Mouse (Mus musculus) liver, adult 2 months (tissue): ENCODE data around the gene Rln3. TPM values are rescaled to one million over a fixed set of nuclear protein-coding genes. Genes with fewer than 3 reads are reported as not detected.

ENCODE experiments used
- DNase-seq: peaks from one replicate; pipeline ENCODE4 v3.0.0-alpha.2; 2011; ENCODE audit warnings: low read depth, low spot score; ENCODE audit errors: extremely low read depth
- H3K27ac ChIP-seq: fragments of 200-500 bp; replicated peaks from 2 replicates; pipeline ENCODE4 v1.5.1; 2012; ENCODE audit warnings: low read depth, mild to moderate bottlenecking, control low read depth, inconsistent platforms, low read length; ENCODE audit not compliant: insufficient read depth
- H3K27me3 ChIP-seq: fragments of 200-500 bp; 2 replicates; pipeline ENCODE4 v1.6.1; 2012; ENCODE audit warnings: mild to moderate bottlenecking, moderate library complexity, low read length, inconsistent platforms; ENCODE audit not compliant: control insufficient read depth, insufficient read depth
- H3K36me3 ChIP-seq: fragments of 200-500 bp; 2 replicates; pipeline ENCODE4 v1.6.1; 2012; ENCODE audit warnings: low read length, inconsistent platforms; ENCODE audit not compliant: control insufficient read depth, insufficient read depth
- H3K4me1 ChIP-seq: fragments of 200-500 bp; 2 replicates; pipeline ENCODE4 v1.6.1; 2011; ENCODE audit warnings: low read length; ENCODE audit not compliant: control insufficient read depth, insufficient read depth
- H3K4me3 ChIP-seq: fragments of 200-500 bp; 2 replicates; pipeline ENCODE4 v1.5.1; 2011; ENCODE audit warnings: low read depth, mild to moderate bottlenecking, control low read depth, low read length, moderate library complexity; ENCODE audit not compliant: insufficient read depth
- H3K79me2 ChIP-seq: fragments of 200-500 bp; 2 replicates; pipeline ENCODE4 v1.6.1; 2012; ENCODE audit warnings: inconsistent platforms, mild to moderate bottlenecking, low read length, moderate library complexity; ENCODE audit not compliant: control insufficient read depth, insufficient read depth
- H3K9ac ChIP-seq: fragments of 200-500 bp; 2 replicates; pipeline ENCODE4 v1.6.1; 2012; ENCODE audit warnings: low read depth, mild to moderate bottlenecking, control low read depth, inconsistent platforms, low read length
- CTCF ChIP-seq: fragments of 200-500 bp; IDR thresholded peaks from 2 replicates; pipeline ENCODE4 v1.5.1; 2011; ENCODE audit warnings: low read depth, low read length, control low read depth
- POLR2A ChIP-seq: fragments of 200-500 bp; IDR thresholded peaks from 2 replicates; pipeline ENCODE4 v1.6.1; 2011; ENCODE audit warnings: low read length, control low read depth; ENCODE audit not compliant: insufficient read depth; ENCODE audit errors: extremely low read depth
- WGBS: fragments of 180-500 bp; shearing (Covaris S2); methylation state at CpG from one replicate; pipeline ENCODE4 v1.1.7; 2018; 5-methylcytosine and 5-hydroxymethylcytosine counted together
- polyA plus RNA-seq: library from polyadenylated mRNA; depleted of rRNA; stranded (reverse); fragments of >200 nt; gene quantifications from 2 replicates; pipeline ENCODE4 v1.2.3, GENCODE M21; 2012
- total RNA-seq: library from RNA; depleted of rRNA; stranded (reverse); fragments of >200 nt; gene quantifications from 2 replicates; pipeline ENCODE4 v1.2.3, GENCODE M21; 2014

Gene Rln3
- total and polyA plus RNA-seq, 2 experiments, result not detected

GRCm38 (mm10) chr8:84071921-84072320, 27.1 kb upstream of the Rln3 start:
- WGBS, result 41% methylated on average over 3 of the region's 3 CpGs
- Histone ChIP-seq H3K9ac (no peak overlapping the region), H3K36me3 (no peaks in the 10 kb centered on the region), H3K79me2 (peaks cover 35% of the 10 kb centered on the region; the same call in 1 of the 2 replicates), H3K4me3 (no peak overlapping the region), H3K4me1 (peaks cover 48% of the 10 kb centered on the region), H3K27me3 (no peaks in the 10 kb centered on the region), H3K27ac (no peak overlapping the region)
- no peak for TF ChIP-seq POLR2A
- no peak for TF ChIP-seq CTCF
- no peak for DNase-seq

- 28% methylated on average over 2 of the region's 2 CpGs for WGBS
- Histone ChIP-seq H3K4me1 (peaks cover 48% of the 10 kb centered on the region), H3K36me3 (no peaks in the 10 kb centered on the region), H3K27ac (no peak overlapping the region), H3K9ac (no peak overlapping the region), H3K27me3 (no peaks in the 10 kb centered on the region), H3K79me2 (peaks cover 26% of the 10 kb centered on the region; the same call in 1 of the 2 replicates), H3K4me3 (no peak overlapping the region)
- DNase-seq, result peak; percentile 77
- no peak for TF ChIP-seq POLR2A
- TF ChIP-seq CTCF, result no peak
Observed at GRCm38 (mm10) chr8:84070667-84071066, 25.9 kb upstream of the Rln3 start.

GRCm38 (mm10) chr8:84070241-84070640, 25.4 kb upstream of the Rln3 start:
- H3K36me3 ChIP-seq, result no peaks in the 10 kb centered on the region
- peaks cover 48% of the 10 kb centered on the region for H3K4me1 ChIP-seq
- DNase-seq, result no peak
- no peak for TF ChIP-seq POLR2A
- no peak for TF ChIP-seq CTCF
- H3K4me3 ChIP-seq, result no peak overlapping the region
- no peak overlapping the region for H3K27ac ChIP-seq
- H3K9ac ChIP-seq, result no peak overlapping the region
- 82% methylated on average over 5 of the region's 5 CpGs for WGBS
- no peaks in the 10 kb centered on the region for H3K27me3 ChIP-seq
- peaks cover 24% of the 10 kb centered on the region; the same call in 1 of the 2 replicates for H3K79me2 ChIP-seq

- Histone ChIP-seq H3K4me3 (no peak overlapping the region), H3K9ac (no peak overlapping the region)
Observed at GRCm38 (mm10) chr8:84069750-84070149, 24.9 kb upstream of the Rln3 start.

GRCm38 (mm10) chr8:84069169-84069568, 24.4 kb upstream of the Rln3 start:
- Histone ChIP-seq H3K27ac (no peak overlapping the region), H3K9ac (no peak overlapping the region), H3K4me3 (no peak overlapping the region), H3K4me1 (peaks cover 48% of the 10 kb centered on the region), H3K36me3 (no peaks in the 10 kb centered on the region), H3K27me3 (no peaks in the 10 kb centered on the region), H3K79me2 (peaks cover 20% of the 10 kb centered on the region; the same call in 1 of the 2 replicates)
- WGBS, result 3% methylated on average over 1 of the region's 1 CpGs
- DNase-seq, result no peak
- TF ChIP-seq POLR2A (no peak), CTCF (no peak)

More at GRCm38 (mm10) chr8:84069750-84070149, 24.9 kb upstream of the Rln3 start:
- WGBS, result 90% methylated on average over 2 of the region's 2 CpGs
- Histone ChIP-seq H3K27me3 (no peaks in the 10 kb centered on the region), H3K4me1 (peaks cover 48% of the 10 kb centered on the region), H3K27ac (no peak overlapping the region), H3K79me2 (peaks cover 24% of the 10 kb centered on the region; the same call in 1 of the 2 replicates), H3K36me3 (no peaks in the 10 kb centered on the region)
- TF ChIP-seq POLR2A (no peak), CTCF (no peak)
- DNase-seq, result no peak

GRCm38 (mm10) chr8:84068316-84069035, 23.7 kb upstream of the Rln3 start:
- peaks cover 17% of the 10 kb centered on the region; the same call in 1 of the 2 replicates for H3K79me2 ChIP-seq
- no peaks in the 10 kb centered on the region for H3K27me3 ChIP-seq
- WGBS, result 50% methylated on average over 12 of the region's 12 CpGs
- H3K27ac ChIP-seq, result no peak overlapping the region
- no peak overlapping the region for H3K4me3 ChIP-seq
- H3K36me3 ChIP-seq, result no peaks in the 10 kb centered on the region
- peaks cover 48% of the 10 kb centered on the region for H3K4me1 ChIP-seq
- TF ChIP-seq POLR2A, result no peak
- TF ChIP-seq CTCF, result no peak
- no peak overlapping the region for H3K9ac ChIP-seq
- DNase-seq, result peak; percentile 48
